Mouse (Mus musculus) forebrain, embryonic 13.5 days (tissue): ENCODE data around the gene Zfp511. TPM values are rescaled to one million over a fixed set of nuclear protein-coding genes. Genes with fewer than 3 reads are reported as not detected.

Source experiments
- ATAC-seq: fragments of 200-750 bp; cut with Nextera tagmentation; 2 replicates; pipeline ENCODE4 v1.8.0; 2017
- H3K27ac ChIP-seq: fragments of 300-500 bp; sonication (generic); 2 replicates; pipeline ENCODE4 v1.5.1; 2015; ENCODE audit warnings: inconsistent platforms, mild to moderate bottlenecking, moderate library complexity
- H3K27me3 ChIP-seq: fragments of 300-500 bp; sonication (generic); 2 replicates; pipeline ENCODE4 v1.6.1; 2015; ENCODE audit warnings: mild to moderate bottlenecking, inconsistent platforms
- H3K36me3 ChIP-seq: fragments of 300-500 bp; sonication (generic); 2 replicates; pipeline ENCODE4 v1.6.1; 2015; ENCODE audit warnings: mild to moderate bottlenecking, inconsistent platforms; ENCODE audit not compliant: poor library complexity, severe bottlenecking
- H3K4me1 ChIP-seq: fragments of 300-500 bp; sonication (generic); 2 replicates; pipeline ENCODE4 v1.6.1; 2015; ENCODE audit warnings: inconsistent platforms
- H3K4me2 ChIP-seq: fragments of 300-500 bp; sonication (generic); 2 replicates; pipeline ENCODE4 v1.6.1; 2015; ENCODE audit warnings: inconsistent platforms, mild to moderate bottlenecking, moderate library complexity
- H3K4me3 ChIP-seq: fragments of 300-500 bp; sonication (generic); 2 replicates; pipeline ENCODE4 v1.5.1; 2015; ENCODE audit warnings: mild to moderate bottlenecking, inconsistent platforms
- H3K9ac ChIP-seq: fragments of 300-500 bp; sonication (generic); 2 replicates; pipeline ENCODE4 v1.6.1; 2015; ENCODE audit warnings: mild to moderate bottlenecking, inconsistent platforms
- H3K9me3 ChIP-seq: fragments of 300-500 bp; sonication (generic); replicated peaks from 2 replicates; pipeline ENCODE4 v1.6.1; 2016; ENCODE audit warnings: inconsistent platforms
- WGBS: fragments of 180-500 bp; shearing (Covaris S2); methylation state at CpG from one replicate; pipeline ENCODE4 v1.1.7; 2015; 5-methylcytosine and 5-hydroxymethylcytosine counted together
- polyA plus RNA-seq: library from polyadenylated mRNA; unstranded; fragments of >200 nt; fragmentation: Nextera tagmentation; extraction: Ambion mirVana; gene quantifications from 2 replicates; pipeline ENCODE4 v1.2.1, GENCODE M21; 2015

Zfp511 gene
- polyA plus RNA-seq, 1 experiment from 2014 or later = 53.7 TPM

GRCm38 (mm10) chr7:140007781-140008180 is 28.4 kb upstream of the Zfp511 start:
- no peaks in the 10 kb centered on the region for H3K4me1 ChIP-seq
- no peak overlapping the region for H3K9ac ChIP-seq
- no peak overlapping the region for H3K4me2 ChIP-seq
- no peak overlapping the region for H3K27ac ChIP-seq
- H3K36me3 ChIP-seq = peaks cover 70% of the 10 kb centered on the region
- no peaks in the 10 kb centered on the region for H3K27me3 ChIP-seq
- WGBS = 96% methylated on average over 9 of the region's 9 CpGs
- H3K4me3 ChIP-seq = no peak overlapping the region
- ATAC-seq = no peak
- no peaks in the 10 kb centered on the region for H3K9me3 ChIP-seq

GRCm38 (mm10) chr7:140011336-140011735 is 24.9 kb upstream of the Zfp511 start:
- no peak for ATAC-seq
- H3K4me2 ChIP-seq = no peak overlapping the region
- no peaks in the 10 kb centered on the region for H3K27me3 ChIP-seq
- no peak overlapping the region for H3K4me3 ChIP-seq
- no peak overlapping the region for H3K9ac ChIP-seq
- no peaks in the 10 kb centered on the region for H3K9me3 ChIP-seq
- no peak overlapping the region for H3K27ac ChIP-seq
- no peaks in the 10 kb centered on the region for H3K4me1 ChIP-seq
- peaks cover 45% of the 10 kb centered on the region for H3K36me3 ChIP-seq
- WGBS = 97% methylated on average over 17 of the region's 17 CpGs

- Histone ChIP-seq H3K4me2 (no peak overlapping the region), H3K4me3 (no peak overlapping the region), H3K9ac (no peak overlapping the region), H3K36me3 (peaks cover 62% of the 10 kb centered on the region), H3K27me3 (no peaks in the 10 kb centered on the region), H3K27ac (no peak overlapping the region), H3K9me3 (no peaks in the 10 kb centered on the region), H3K4me1 (peaks cover 19% of the 10 kb centered on the region)
- WGBS = 95% methylated on average over 12 of the region's 12 CpGs
- ATAC-seq = no peak
Observed at GRCm38 (mm10) chr7:140031771-140032170, 4.4 kb upstream of the Zfp511 start.

- Histone ChIP-seq H3K4me3 (no peak overlapping the region), H3K27me3 (no peaks in the 10 kb centered on the region), H3K4me2 (no peak overlapping the region), H3K4me1 (peaks cover 25% of the 10 kb centered on the region), H3K9ac (no peak overlapping the region), H3K27ac (no peak overlapping the region), H3K9me3 (no peaks in the 10 kb centered on the region), H3K36me3 (peaks cover 62% of the 10 kb centered on the region)
- 96% methylated on average over 10 of the region's 10 CpGs for WGBS
- no peak for ATAC-seq
Observed at GRCm38 (mm10) chr7:140032366-140032765, 3.8 kb upstream of the Zfp511 start.

- peaks cover 54% of the 10 kb centered on the region for H3K36me3 ChIP-seq
- H3K9ac ChIP-seq = no peak overlapping the region
- no peak overlapping the region for H3K27ac ChIP-seq
- no peak for ATAC-seq
- H3K4me1 ChIP-seq = peaks cover 29% of the 10 kb centered on the region
- no peaks in the 10 kb centered on the region for H3K27me3 ChIP-seq
- WGBS = 98% methylated on average over 9 of the region's 9 CpGs
- no peaks in the 10 kb centered on the region for H3K9me3 ChIP-seq
- H3K4me2 ChIP-seq = no peak overlapping the region
- no peak overlapping the region for H3K4me3 ChIP-seq
Observed at GRCm38 (mm10) chr7:140033386-140033785, 2.8 kb upstream of the Zfp511 start.

GRCm38 (mm10) chr7:140035456-140035855 is 735 bp upstream of the Zfp511 start:
- H3K4me3 ChIP-seq = peak overlapping the region; percentile 72
- 16% methylated on average over 7 of the region's 7 CpGs for WGBS
- H3K9ac ChIP-seq = peak overlapping the region; percentile 89
- peaks cover 29% of the 10 kb centered on the region for H3K4me1 ChIP-seq
- H3K4me2 ChIP-seq = peak overlapping the region; percentile 89
- peaks cover 43% of the 10 kb centered on the region for H3K36me3 ChIP-seq
- peak overlapping the region; percentile 80; the same call in 1 of the 2 replicates for H3K27ac ChIP-seq
- H3K9me3 ChIP-seq = no peaks in the 10 kb centered on the region
- H3K27me3 ChIP-seq = no peaks in the 10 kb centered on the region
- ATAC-seq = no peak

GRCm38 (mm10) chr7:140037171-140037555 is 972 bp downstream of the Zfp511 start:
- no peak for ATAC-seq
- Histone ChIP-seq H3K9ac (peak overlapping the region; percentile 89), H3K4me3 (peak overlapping the region; percentile 72), H3K4me2 (peak overlapping the region; percentile 89), H3K27ac (no peak overlapping the region), H3K36me3 (peaks cover 34% of the 10 kb centered on the region), H3K9me3 (no peaks in the 10 kb centered on the region), H3K27me3 (no peaks in the 10 kb centered on the region), H3K4me1 (peaks cover 29% of the 10 kb centered on the region)
- 59% methylated on average over 3 of the region's 3 CpGs for WGBS

GRCm38 (mm10) chr7:140042728-140043127 is 6.5 kb downstream of the Zfp511 start:
- no peak overlapping the region for H3K4me3 ChIP-seq
- WGBS = 70% methylated on average over 3 of the region's 3 CpGs
- H3K27ac ChIP-seq = no peak overlapping the region
- no peak overlapping the region for H3K9ac ChIP-seq
- H3K27me3 ChIP-seq = peaks cover 50% of the 10 kb centered on the region
- peaks cover 16% of the 10 kb centered on the region for H3K36me3 ChIP-seq
- ATAC-seq = no peak
- peaks cover 3% of the 10 kb centered on the region for H3K4me1 ChIP-seq
- H3K4me2 ChIP-seq = no peak overlapping the region
- no peaks in the 10 kb centered on the region for H3K9me3 ChIP-seq

- Histone ChIP-seq H3K4me1 (peaks cover 25% of the 10 kb centered on the region), H3K27ac (no peak overlapping the region), H3K36me3 (peaks cover 6% of the 10 kb centered on the region), H3K4me2 (no peak overlapping the region), H3K27me3 (peaks cover 78% of the 10 kb centered on the region), H3K9me3 (no peaks in the 10 kb centered on the region), H3K4me3 (no peak overlapping the region), H3K9ac (no peak overlapping the region)
- 76% methylated on average over 4 of the region's 4 CpGs for WGBS
- no peak for ATAC-seq
Observed at GRCm38 (mm10) chr7:140045546-140045945, 9.4 kb downstream of the Zfp511 start.

GRCm38 (mm10) chr7:140047811-140048311 is 11.7 kb downstream of the Zfp511 start:
- H3K27me3 ChIP-seq = peaks cover 96% of the 10 kb centered on the region
- H3K9me3 ChIP-seq = no peaks in the 10 kb centered on the region
- no peak overlapping the region for H3K27ac ChIP-seq
- peak overlapping the region; percentile 72 for H3K4me2 ChIP-seq
- peaks cover 25% of the 10 kb centered on the region for H3K4me1 ChIP-seq
- ATAC-seq = peak; percentile 28; the same call in 1 of the 2 replicates
- H3K4me3 ChIP-seq = peak overlapping the region; percentile 42
- H3K9ac ChIP-seq = no peak overlapping the region
- H3K36me3 ChIP-seq = no peaks in the 10 kb centered on the region
- WGBS = under 1% methylated on average over 33 of the region's 33 CpGs

- no peaks in the 10 kb centered on the region for H3K36me3 ChIP-seq
- H3K9me3 ChIP-seq = no peaks in the 10 kb centered on the region
- peak within 1 kb of the TSS; percentile 72 for H3K4me2 ChIP-seq
- H3K4me1 ChIP-seq = peaks cover 25% of the 10 kb centered on the region
- no peak within 1 kb of the TSS for H3K27ac ChIP-seq
- peak; percentile 57 for ATAC-seq
- under 1% methylated on average over 56 of the region's 56 CpGs for WGBS
- peak within 1 kb of the TSS; percentile 38; the same call in 1 of the 2 replicates for H3K9ac ChIP-seq
- peak within 1 kb of the TSS; percentile 42 for H3K4me3 ChIP-seq
- peaks cover 98% of the 10 kb centered on the region for H3K27me3 ChIP-seq
Observed at GRCm38 (mm10) chr7:140048361-140049114, 12.3 kb downstream of the Zfp511 start, which contains the start of gene Msx3. Msx3 (minus strand) TSS chr7:140049089.

GRCm38 (mm10) chr7:140049115-140049689 is 13.0 kb downstream of the Zfp511 start:
- peak; percentile 80 for ATAC-seq
- Histone ChIP-seq H3K27ac (no peak overlapping the region), H3K27me3 (peaks cover 98% of the 10 kb centered on the region), H3K4me2 (peak overlapping the region; percentile 72), H3K4me1 (peaks cover 25% of the 10 kb centered on the region), H3K36me3 (no peaks in the 10 kb centered on the region), H3K4me3 (peak overlapping the region; percentile 42), H3K9me3 (no peaks in the 10 kb centered on the region), H3K9ac (peak overlapping the region; percentile 38; the same call in 1 of the 2 replicates)
- WGBS = under 1% methylated on average over 34 of the region's 34 CpGs
